Mouse (Mus musculus): Measurements from ENCODE around the gene Vmn2r20. TPM values are rescaled to one million over a fixed set of nuclear protein-coding genes. Genes with fewer than 3 reads are reported as not detected.
"Not testable (repeated sequence)": the region's sequence is repeated elsewhere in the genome, so short reads cannot be mapped to it uniquely, and the experiment has no call there.

The Vmn2r20 gene
- polyA plus RNA-seq (2015; fragmentation: Nextera tagmentation; extraction: Ambion mirVana), result not detected in 2 replicates

GRCm38 (mm10) chr6:123418016-123418415 lies at the start of gene Vmn2r20:
TSS of gene Vmn2r20 (minus strand) at chr6:123418116.
- not testable (repeated sequence) for H3K4me1 ChIP-seq (ENCODE audit: control insufficient read depth, insufficient read depth, low read length); H3K27me3 ChIP-seq (ENCODE audit: control insufficient read depth, insufficient read depth, low read length); H3K27ac ChIP-seq (ENCODE audit: low read length); H3K9ac ChIP-seq (ENCODE audit: low read length); H3K4me2 ChIP-seq (ENCODE audit: low read depth, low read length); H3K36me3 ChIP-seq (ENCODE audit: control insufficient read depth, insufficient read depth, low read length); H3K4me3 ChIP-seq (replicated peaks; ENCODE audit: low read length); H3K9me3 ChIP-seq (replicated peaks; ENCODE audit: control insufficient read depth, low read length); ATAC-seq (ENCODE audit: insufficient read depth, low FRiP score)
- WGBS, result no CpG with 5 or more reads among the region's 4 CpGs

GRCm38 (mm10) chr6:123424413-123424812 lies 6.5 kb upstream of the Vmn2r20 start:
- H3K4me2 ChIP-seq (ENCODE audit: low read depth, low read length); H3K4me3 ChIP-seq (replicated peaks; ENCODE audit: low read length); H3K27ac ChIP-seq (ENCODE audit: low read length); H3K27me3 ChIP-seq (ENCODE audit: control insufficient read depth, insufficient read depth, low read length); H3K4me1 ChIP-seq (ENCODE audit: control insufficient read depth, insufficient read depth, low read length); ATAC-seq (ENCODE audit: insufficient read depth, low FRiP score); H3K36me3 ChIP-seq (ENCODE audit: control insufficient read depth, insufficient read depth, low read length); H3K9ac ChIP-seq (ENCODE audit: low read length); H3K9me3 ChIP-seq (replicated peaks; ENCODE audit: control insufficient read depth, low read length): not testable (repeated sequence)
- no CpG with 5 or more reads among the region's 1 CpGs for WGBS

- not testable (repeated sequence) for H3K27ac ChIP-seq (ENCODE audit: low read length); H3K9me3 ChIP-seq (replicated peaks; ENCODE audit: control insufficient read depth, low read length); H3K4me1 ChIP-seq (ENCODE audit: control insufficient read depth, insufficient read depth, low read length); H3K4me3 ChIP-seq (replicated peaks; ENCODE audit: low read length); H3K36me3 ChIP-seq (ENCODE audit: control insufficient read depth, insufficient read depth, low read length); ATAC-seq (ENCODE audit: insufficient read depth, low FRiP score); H3K9ac ChIP-seq (ENCODE audit: low read length); H3K27me3 ChIP-seq (ENCODE audit: control insufficient read depth, insufficient read depth, low read length); H3K4me2 ChIP-seq (ENCODE audit: low read depth, low read length)
- no CpG with 5 or more reads among the region's 8 CpGs for WGBS
Measured at GRCm38 (mm10) chr6:123406918-123407665, 10.8 kb downstream of the Vmn2r20 start.

GRCm38 (mm10) chr6:123388824-123389223 lies 29.1 kb downstream of the Vmn2r20 start:
- not testable (repeated sequence) for H3K27me3 ChIP-seq (ENCODE audit: control insufficient read depth, insufficient read depth, low read length); H3K36me3 ChIP-seq (ENCODE audit: control insufficient read depth, insufficient read depth, low read length); H3K4me1 ChIP-seq (ENCODE audit: control insufficient read depth, insufficient read depth, low read length); H3K9me3 ChIP-seq (replicated peaks; ENCODE audit: control insufficient read depth, low read length); ATAC-seq (ENCODE audit: insufficient read depth, low FRiP score); H3K4me2 ChIP-seq (ENCODE audit: low read depth, low read length); H3K9ac ChIP-seq (ENCODE audit: low read length); H3K4me3 ChIP-seq (replicated peaks; ENCODE audit: low read length); H3K27ac ChIP-seq (ENCODE audit: low read length)

- ATAC-seq (ENCODE audit: insufficient read depth, low FRiP score), result no peak
- WGBS, result 64% methylated on average over 1 of the region's 1 CpGs
- H3K9me3 ChIP-seq (replicated peaks; ENCODE audit: control insufficient read depth, low read length), result no peaks in the 10 kb centered on the region
- no peaks in the 10 kb centered on the region for H3K27me3 ChIP-seq (ENCODE audit: control insufficient read depth, insufficient read depth, low read length)
- no peak overlapping the region for H3K9ac ChIP-seq (ENCODE audit: low read length)
- no peaks in the 10 kb centered on the region for H3K4me1 ChIP-seq (ENCODE audit: control insufficient read depth, insufficient read depth, low read length)
- H3K36me3 ChIP-seq (ENCODE audit: control insufficient read depth, insufficient read depth, low read length), result no peaks in the 10 kb centered on the region
- H3K27ac ChIP-seq (ENCODE audit: low read length), result no peak overlapping the region
- H3K4me3 ChIP-seq (replicated peaks; ENCODE audit: low read length), result no peak overlapping the region
- H3K4me2 ChIP-seq (ENCODE audit: low read depth, low read length), result no peak overlapping the region
Measured at GRCm38 (mm10) chr6:123346141-123346540, 71.8 kb downstream of the Vmn2r20 start.

GRCm38 (mm10) chr6:123340093-123340492 lies 77.8 kb downstream of the Vmn2r20 start:
- no peaks in the 10 kb centered on the region for H3K36me3 ChIP-seq (ENCODE audit: control insufficient read depth, insufficient read depth, low read length)
- no peaks in the 10 kb centered on the region for H3K4me1 ChIP-seq (ENCODE audit: control insufficient read depth, insufficient read depth, low read length)
- no peaks in the 10 kb centered on the region for H3K9me3 ChIP-seq (replicated peaks; ENCODE audit: control insufficient read depth, low read length)
- H3K4me2 ChIP-seq (ENCODE audit: low read depth, low read length), result no peak overlapping the region
- H3K27ac ChIP-seq (ENCODE audit: low read length), result no peak overlapping the region
- no peaks in the 10 kb centered on the region for H3K27me3 ChIP-seq (ENCODE audit: control insufficient read depth, insufficient read depth, low read length)
- H3K9ac ChIP-seq (ENCODE audit: low read length), result no peak overlapping the region
- no peak for ATAC-seq (ENCODE audit: insufficient read depth, low FRiP score)
- no peak overlapping the region for H3K4me3 ChIP-seq (replicated peaks; ENCODE audit: low read length)

- WGBS, result 34% methylated on average over 2 of the region's 2 CpGs
- Histone ChIP-seq H3K36me3 (ENCODE audit: control insufficient read depth, insufficient read depth, low read length) (no peaks in the 10 kb centered on the region), H3K9me3 (replicated peaks; ENCODE audit: control insufficient read depth, low read length) (no peaks in the 10 kb centered on the region), H3K4me2 (ENCODE audit: low read depth, low read length) (no peak overlapping the region), H3K4me3 (replicated peaks; ENCODE audit: low read length) (no peak overlapping the region), H3K27me3 (ENCODE audit: control insufficient read depth, insufficient read depth, low read length) (no peaks in the 10 kb centered on the region), H3K27ac (ENCODE audit: low read length) (no peak overlapping the region), H3K9ac (ENCODE audit: low read length) (no peak overlapping the region), H3K4me1 (ENCODE audit: control insufficient read depth, insufficient read depth, low read length) (no peaks in the 10 kb centered on the region)
- ATAC-seq (ENCODE audit: insufficient read depth, low FRiP score), result no peak
Measured at GRCm38 (mm10) chr6:123332503-123332902, 85.4 kb downstream of the Vmn2r20 start.

Other genes with a start within 250 kb of the Vmn2r20 start
- gene Clec4b2, start 245.2 kb downstream of the Vmn2r20 start, polyA plus RNA-seq (2015; fragmentation: Nextera tagmentation; extraction: Ambion mirVana), result 0.12 TPM in 1 of 2 replicates, not detected in the other
- 4.0 and 4.1 TPM in 2 replicates for gene Clec4n, start 188.3 kb downstream of the Vmn2r20 start, polyA plus RNA-seq (2015; fragmentation: Nextera tagmentation; extraction: Ambion mirVana)
- gene Clec4d, start 156.0 kb downstream of the Vmn2r20 start, polyA plus RNA-seq (2015; fragmentation: Nextera tagmentation; extraction: Ambion mirVana), result 0.44 TPM in 1 of 2 replicates, not detected in the other
- 0.10 and 0.25 TPM in 2 replicates for gene Clec4e, start 128.2 kb downstream of the Vmn2r20 start, polyA plus RNA-seq (2015; fragmentation: Nextera tagmentation; extraction: Ambion mirVana)
- not detected in 2 replicates for gene Vmn2r19, start 109.8 kb downstream of the Vmn2r20 start, polyA plus RNA-seq (2015; fragmentation: Nextera tagmentation; extraction: Ambion mirVana)
- gene Vmn2r21, start 115.3 kb upstream of the Vmn2r20 start, polyA plus RNA-seq (2015; fragmentation: Nextera tagmentation; extraction: Ambion mirVana), result not detected in 2 replicates
- not detected in 2 replicates for gene Vmn2r22, start 232.6 kb upstream of the Vmn2r20 start, polyA plus RNA-seq (2015; fragmentation: Nextera tagmentation; extraction: Ambion mirVana)

All from stomach, embryonic 16.5 days (tissue).